Mouse (Mus musculus): ENCODE measurements around the gene Igtp.
"Not testable (repeated sequence)": the region's sequence is repeated elsewhere in the genome, so short reads cannot be mapped to it uniquely, and the experiment has no call there.

Gene Igtp

GRCm38 (mm10) chr11:58199229-58200037 lies at the start of gene Igtp, which contains the start of gene Irgm2:
TSS of gene Igtp (plus strand) at chr11:58199556.
TSS of gene Irgm2 (plus strand) at chr11:58199618.
- DNase-seq, result peak; percentile 20

- no peak for DNase-seq
These were observed 43.9 kb upstream of the Igtp start for GRCm38 (mm10) chr11:58155458-58155857.

- DNase-seq, result no peak
These were observed 42.5 kb upstream of the Igtp start for GRCm38 (mm10) chr11:58156871-58157270.

GRCm38 (mm10) chr11:58165072-58165471 lies 34.3 kb upstream of the Igtp start:
- DNase-seq, result no peak

GRCm38 (mm10) chr11:58167822-58168166 lies 31.6 kb upstream of the Igtp start:
- DNase-seq, result no peak

- DNase-seq, result peak; percentile 87
These were observed 31.0 kb upstream of the Igtp start, which contains the start of gene Gemin5 for GRCm38 (mm10) chr11:58168167-58168915. TSS of gene Gemin5 (minus strand) at chr11:58168539.

GRCm38 (mm10) chr11:58169666-58170065 lies 29.7 kb upstream of the Igtp start:
- DNase-seq, result no peak

DNA sequence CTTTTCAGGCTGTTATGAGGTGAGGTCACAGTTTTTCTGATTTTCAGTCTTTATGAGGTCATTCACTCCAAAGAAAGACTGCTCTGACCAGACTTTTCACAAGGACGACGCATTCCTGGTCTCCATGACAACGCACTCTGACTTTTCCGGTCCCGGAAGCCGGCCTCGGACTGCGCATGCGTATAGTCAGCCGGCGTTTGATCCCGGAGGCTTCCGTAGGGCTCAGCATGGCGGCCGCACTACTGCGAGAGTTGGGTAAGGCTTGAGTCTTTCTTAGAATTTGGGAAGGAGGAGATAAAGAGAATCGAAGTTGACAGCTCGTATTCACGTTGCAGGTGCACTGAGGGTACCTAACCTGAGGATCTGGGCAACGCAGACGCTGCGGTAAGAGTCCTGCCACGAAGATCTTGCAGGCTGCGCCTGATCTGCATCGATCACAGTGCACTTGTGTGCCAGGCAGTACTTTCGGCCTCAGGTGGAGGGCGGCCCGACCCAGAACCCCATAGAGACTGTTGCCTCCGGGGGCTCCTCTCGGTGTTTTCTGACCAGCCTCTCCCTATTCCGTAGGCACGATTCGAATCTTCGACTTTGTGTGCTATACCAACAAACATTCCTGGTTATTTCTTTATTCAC lies 27.8 kb upstream of the Igtp start, which contains the start of gene Mrpl22:
Gene Mrpl22 (plus strand): TSS at position 203 of the 633 bp plus-strand sequence.
- peak; percentile 95 for DNase-seq

DNA sequence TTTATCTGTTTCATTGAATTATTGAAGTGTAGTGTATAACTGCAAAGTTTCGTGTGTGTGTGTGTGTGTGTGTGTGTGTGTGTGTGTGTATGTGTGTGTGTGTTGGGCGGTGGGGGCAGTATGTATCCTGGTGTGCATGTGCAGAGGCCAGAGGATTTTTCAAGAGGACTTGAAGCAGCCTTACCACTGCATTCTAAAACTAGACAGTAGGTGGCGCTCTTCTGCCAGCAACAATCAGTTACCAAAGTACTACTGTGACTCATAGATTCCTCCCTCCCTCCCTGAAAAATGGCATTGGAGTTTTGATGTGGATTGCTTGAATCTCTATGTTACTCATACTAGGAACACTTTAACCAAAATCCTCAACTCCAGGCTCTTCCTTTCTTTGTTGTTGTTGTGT lies 19.8 kb upstream of the Igtp start:
- DNase-seq, result peak; percentile 75

- DNase-seq, result not testable (repeated sequence)
These were observed 19.4 kb upstream of the Igtp start for GRCm38 (mm10) chr11:58179986-58180385.

DNA sequence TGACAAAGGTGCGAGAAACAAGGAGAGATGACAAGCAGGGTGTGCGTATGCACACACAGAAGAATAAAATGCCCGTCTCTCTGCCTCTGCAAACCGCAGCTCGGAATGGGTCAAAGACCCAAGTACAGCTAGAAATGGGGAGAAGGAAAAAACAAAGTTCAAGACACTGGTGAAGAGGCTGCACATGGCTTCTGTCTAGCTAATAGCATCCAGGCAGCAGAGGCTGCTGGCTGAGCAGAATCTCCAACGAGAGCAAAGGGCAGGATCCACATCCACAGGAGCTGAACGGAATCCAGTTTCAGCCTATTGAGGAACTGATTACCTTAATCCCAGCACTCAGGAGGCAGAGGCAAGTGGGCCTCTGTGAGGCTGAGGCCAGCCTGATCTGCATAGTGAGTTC lies 18.6 kb upstream of the Igtp start:
- no peak for DNase-seq

DNA sequence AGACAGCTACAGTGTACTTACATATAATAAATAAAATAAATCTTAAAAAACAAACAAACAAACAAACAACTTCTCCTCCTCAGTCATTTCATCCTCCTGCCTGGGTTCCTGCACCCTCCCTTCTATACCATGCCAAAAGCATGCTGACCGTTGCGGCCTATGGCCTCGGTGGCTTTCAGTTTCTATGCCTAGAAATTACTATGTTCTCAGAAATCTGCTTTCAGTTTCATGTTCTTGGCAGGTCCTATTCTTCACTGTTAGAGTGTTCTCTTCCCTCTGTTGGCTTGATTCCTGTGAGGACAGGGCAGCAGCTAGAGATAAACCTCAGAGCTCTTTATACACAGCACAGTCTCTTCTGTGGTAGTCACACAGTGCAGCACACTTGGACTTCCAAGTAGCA lies 15.8 kb upstream of the Igtp start:
- DNase-seq, result no peak

DNA sequence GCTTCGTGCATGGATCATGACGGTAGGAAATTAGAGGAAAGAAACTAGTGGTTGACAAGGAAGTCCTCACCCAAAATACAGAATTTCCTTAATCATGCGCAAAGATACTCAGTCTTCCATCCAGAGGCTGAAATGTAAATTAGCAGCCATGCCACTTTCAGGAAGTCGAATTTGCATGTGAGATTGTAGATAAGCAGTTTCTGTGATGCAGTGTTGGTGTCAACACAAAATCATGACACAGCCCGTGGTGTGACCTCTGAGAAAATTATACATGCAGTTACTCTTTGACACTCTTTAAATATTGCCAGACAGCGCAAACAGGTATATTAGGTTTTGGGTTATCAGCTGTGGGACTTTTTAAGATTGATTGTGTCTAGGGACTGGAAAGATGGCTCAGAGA lies 9.7 kb upstream of the Igtp start:
- DNase-seq, result no peak

GRCm38 (mm10) chr11:58193326-58193725 lies 6.0 kb upstream of the Igtp start:
- DNase-seq, result no peak

DNA sequence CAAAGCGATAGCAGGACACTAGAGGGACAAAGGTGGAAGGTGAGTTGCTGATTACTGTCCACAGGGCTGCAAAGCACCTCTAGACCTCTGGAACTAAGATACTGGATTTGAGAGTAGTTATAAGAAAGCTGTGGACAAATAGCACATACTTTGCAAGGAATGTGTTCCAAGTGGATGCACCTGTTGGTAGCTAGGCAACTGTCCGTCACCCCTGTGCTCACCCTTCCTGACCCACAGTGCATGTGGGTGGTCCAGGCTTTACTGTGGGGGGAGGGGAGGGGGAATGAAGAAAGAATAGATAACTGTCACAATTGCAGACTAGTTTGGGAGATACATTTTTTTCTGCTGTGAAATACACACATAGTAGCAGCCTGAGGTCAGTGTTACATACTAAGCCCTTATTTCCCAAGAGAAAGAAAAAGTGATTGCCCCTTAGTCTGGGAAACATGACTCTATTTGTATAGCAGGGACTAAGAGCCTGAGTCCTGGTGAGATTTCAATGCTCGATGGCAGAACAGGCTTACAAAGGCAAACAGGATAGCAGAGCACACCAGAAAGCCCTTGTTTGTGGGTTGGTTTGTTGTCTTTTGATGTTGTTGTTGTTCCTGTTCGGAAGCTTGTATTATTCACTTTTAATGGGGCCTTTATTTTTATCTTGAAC lies 5.4 kb upstream of the Igtp start:
- no peak for DNase-seq

DNA sequence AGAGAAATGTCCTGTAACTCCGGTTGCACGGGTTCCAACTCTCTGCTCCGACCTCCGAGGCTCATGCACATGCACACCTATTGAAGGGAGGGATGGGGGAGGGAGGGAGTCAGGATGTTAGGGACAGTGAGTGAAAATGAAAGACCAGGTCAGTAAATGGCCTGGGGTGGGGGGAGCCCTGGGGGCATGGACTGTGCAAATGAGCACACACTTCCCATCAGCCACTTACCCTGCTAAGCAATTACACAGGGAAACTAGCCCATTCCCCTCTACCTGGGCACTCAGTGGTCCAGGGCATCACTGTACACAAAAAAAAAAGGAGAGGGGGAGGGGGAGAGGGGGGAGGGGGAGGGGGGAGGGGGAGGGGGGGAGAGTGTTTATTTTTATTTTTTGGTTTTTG lies 693 bp upstream of the Igtp start:
- no peak for DNase-seq

- no peak for DNase-seq
These were observed 870 bp downstream of the Igtp start for GRCm38 (mm10) chr11:58200226-58200625.

DNA sequence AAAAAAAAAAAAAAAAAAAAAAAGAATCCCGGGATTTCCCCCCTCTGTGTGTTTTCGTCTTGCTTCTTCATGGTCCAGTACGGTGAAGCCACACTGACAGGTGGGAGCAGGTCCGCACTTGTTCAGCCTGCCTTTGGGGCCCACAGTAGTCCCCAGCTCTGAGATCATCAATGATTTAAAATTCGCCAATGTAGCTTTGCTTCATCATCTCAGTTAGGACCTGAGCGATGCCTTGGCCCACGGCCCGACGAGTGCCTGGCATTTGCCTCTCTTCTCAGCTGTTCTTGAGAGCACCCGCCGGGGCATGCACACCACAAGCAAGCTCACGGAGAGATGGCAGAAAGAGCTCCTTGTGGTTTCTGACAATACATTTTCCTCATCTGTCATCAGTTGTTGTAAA lies 1.7 kb downstream of the Igtp start:
- no peak for DNase-seq

GRCm38 (mm10) chr11:58210321-58210886 lies 11.0 kb downstream of the Igtp start:
- DNase-seq, result no peak

GRCm38 (mm10) chr11:58211062-58211681 lies 11.8 kb downstream of the Igtp start:
- no peak for DNase-seq

GRCm38 (mm10) chr11:58211682-58212067 lies 12.3 kb downstream of the Igtp start:
- no peak for DNase-seq

DNA sequence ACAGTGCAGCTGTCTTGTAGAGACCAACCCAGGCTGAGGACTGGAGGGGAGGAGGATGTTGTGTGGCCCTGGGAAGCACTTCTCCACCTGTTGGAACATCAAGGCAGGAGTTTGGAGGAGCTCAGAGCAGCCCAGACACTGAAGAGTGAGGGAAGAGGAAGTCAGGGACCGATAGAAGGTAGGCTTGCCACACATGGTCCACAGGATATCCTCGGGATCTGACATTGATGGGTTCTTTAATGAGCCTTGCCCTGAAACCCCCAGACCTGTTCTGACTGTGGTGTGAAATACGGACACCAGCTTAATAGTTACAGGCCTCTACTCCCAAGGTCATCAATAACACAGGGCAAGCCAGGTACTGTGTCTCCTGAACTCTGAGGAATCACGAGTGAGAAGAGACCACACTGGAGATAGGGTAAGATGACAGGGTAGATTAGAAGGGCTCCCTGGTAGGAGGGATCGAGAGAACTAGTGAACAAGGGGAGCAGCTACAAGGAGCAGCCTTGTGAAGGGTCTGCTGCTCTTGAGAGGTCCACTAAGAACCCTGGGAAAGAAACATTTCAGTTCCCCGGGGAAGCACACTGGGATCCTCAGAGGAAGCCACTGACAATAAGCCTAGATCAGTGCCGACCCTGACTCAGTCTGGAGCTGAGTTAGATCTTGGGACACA lies 14.5 kb downstream of the Igtp start:
- no peak for DNase-seq

Data from cerebellum, adult 8-10 months (tissue).